Mouse (Mus musculus): ENCODE measurements around the gene Iah1. TPM values are rescaled to one million over a fixed set of nuclear protein-coding genes. Genes with fewer than 3 reads are reported as not detected.

Iah1 gene
- polyA plus RNA-seq, 1 experiment from 2014 or later = 45.1 TPM

- H3K4me1 ChIP-seq (replicated peaks; ENCODE audit: control insufficient read depth, insufficient read depth) = no peaks in the 10 kb centered on the region
- ATAC-seq (ENCODE audit: low FRiP score, low TSS enrichment) (no peak), DNase-seq (ENCODE audit: low spot score) (no peak)
- WGBS = 70% methylated on average over 10 of the region's 10 CpGs
- TF ChIP-seq EP300 (optimal IDR thresholded peaks at IDR 0.05) = no peak
- TF ChIP-seq CTCF (IDR thresholded peaks at IDR 0.05; ENCODE audit: low read depth) = no peak
- 0 out of 2 replicates have a peak overlapping the region, but pooled peaks have one; percentile 36 for H3K27ac ChIP-seq (replicated peaks)
- no peak overlapping the region for H3K4me3 ChIP-seq (ENCODE audit: low read depth, low read length)
- no peaks in the 10 kb centered on the region for H3K9me3 ChIP-seq (ENCODE audit: control insufficient read depth, low read length)
- H3K27me3 ChIP-seq (ENCODE audit: control insufficient read depth, insufficient read depth, low read length) = no peaks in the 10 kb centered on the region
- no peaks in the 10 kb centered on the region for H3K36me3 ChIP-seq (ENCODE audit: control insufficient read depth, insufficient read depth, low read length)
- H3K9ac ChIP-seq (ENCODE audit: low read length) = no peak overlapping the region
- H3K4me2 ChIP-seq (replicated peaks; ENCODE audit: low read depth) = no peak overlapping the region
Observed at GRCm38 (mm10) chr12:21364624-21365435, 48.6 kb downstream of the Iah1 start.

DNA sequence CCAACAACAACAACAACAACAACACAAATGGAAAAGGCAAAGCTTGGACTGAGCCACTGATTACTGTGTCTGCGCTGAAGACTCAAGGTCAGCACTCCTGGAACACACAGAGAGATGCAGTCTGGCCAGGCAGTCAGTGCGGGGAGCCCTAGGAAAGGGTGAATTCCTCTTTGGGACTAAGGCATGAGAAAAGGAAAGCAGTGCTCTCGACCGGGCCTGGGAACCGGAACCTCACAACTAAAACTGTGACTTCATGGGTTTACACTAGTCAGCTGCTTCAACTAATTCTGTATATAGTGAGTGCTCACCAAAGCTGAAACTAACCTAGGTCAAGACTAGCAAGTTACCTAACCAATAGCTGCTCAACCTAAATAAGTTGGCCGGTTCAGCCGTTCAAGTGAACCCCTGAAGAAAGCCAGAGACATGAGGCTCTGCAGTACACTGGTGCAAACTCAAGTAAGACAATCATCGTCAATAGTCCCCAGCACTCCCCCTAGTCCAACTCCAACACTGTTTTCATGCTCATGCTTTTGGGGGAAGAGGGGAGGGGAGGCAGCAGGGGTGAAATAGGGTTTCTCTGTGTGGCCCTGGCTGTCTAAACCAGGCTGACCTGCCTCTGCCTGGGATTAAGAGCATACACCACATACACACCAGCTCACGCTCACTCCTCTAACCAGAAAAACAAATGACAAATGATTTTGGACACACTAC, 52.3 kb downstream of the Iah1 start:
- H3K36me3 ChIP-seq (ENCODE audit: control insufficient read depth, insufficient read depth, low read length) = no peaks in the 10 kb centered on the region
- TF ChIP-seq EP300 (optimal IDR thresholded peaks at IDR 0.05) = no peak
- TF ChIP-seq CTCF (IDR thresholded peaks at IDR 0.05; ENCODE audit: low read depth) = no peak
- H3K9ac ChIP-seq (ENCODE audit: low read length) = no peak overlapping the region
- H3K4me2 ChIP-seq (replicated peaks; ENCODE audit: low read depth) = no peak overlapping the region
- no peak overlapping the region for H3K27ac ChIP-seq (replicated peaks)
- ATAC-seq (ENCODE audit: low FRiP score, low TSS enrichment) (no peak), DNase-seq (ENCODE audit: low spot score) (no peak)
- H3K4me3 ChIP-seq (ENCODE audit: low read depth, low read length) = no peak overlapping the region
- H3K9me3 ChIP-seq (ENCODE audit: control insufficient read depth, low read length) = no peaks in the 10 kb centered on the region
- H3K27me3 ChIP-seq (ENCODE audit: control insufficient read depth, insufficient read depth, low read length) = no peaks in the 10 kb centered on the region
- WGBS = 87% methylated on average over 9 of the region's 9 CpGs
- no peaks in the 10 kb centered on the region for H3K4me1 ChIP-seq (replicated peaks; ENCODE audit: control insufficient read depth, insufficient read depth)

DNA sequence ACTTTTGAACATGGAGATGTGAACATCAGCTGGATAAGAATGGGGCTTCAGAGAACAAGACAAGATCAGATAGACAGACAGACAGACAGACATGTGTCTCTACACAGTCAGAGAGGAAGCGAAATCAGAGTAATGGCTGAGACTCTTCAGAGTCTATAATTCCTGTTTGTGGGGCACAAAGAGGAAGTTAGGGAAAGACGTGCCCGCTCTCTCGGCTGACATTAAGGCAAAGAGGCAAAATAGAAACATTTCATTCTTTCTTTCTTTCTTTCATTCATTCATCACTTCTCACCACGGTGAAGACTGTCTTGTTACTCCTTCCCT, 52.9 kb downstream of the Iah1 start:
- TF ChIP-seq EP300 (optimal IDR thresholded peaks at IDR 0.05) (no peak), CTCF (IDR thresholded peaks at IDR 0.05; ENCODE audit: low read depth) (no peak)
- no peaks in the 10 kb centered on the region for H3K9me3 ChIP-seq (ENCODE audit: control insufficient read depth, low read length)
- DNase-seq (ENCODE audit: low spot score) (no peak), ATAC-seq (ENCODE audit: low FRiP score, low TSS enrichment) (no peak)
- H3K27me3 ChIP-seq (ENCODE audit: control insufficient read depth, insufficient read depth, low read length) = no peaks in the 10 kb centered on the region
- H3K9ac ChIP-seq (ENCODE audit: low read length) = no peak overlapping the region
- no peak overlapping the region for H3K4me2 ChIP-seq (replicated peaks; ENCODE audit: low read depth)
- H3K4me3 ChIP-seq (ENCODE audit: low read depth, low read length) = no peak overlapping the region
- 91% methylated on average over 5 of the region's 5 CpGs for WGBS
- no peaks in the 10 kb centered on the region for H3K36me3 ChIP-seq (ENCODE audit: control insufficient read depth, insufficient read depth, low read length)
- H3K4me1 ChIP-seq (replicated peaks; ENCODE audit: control insufficient read depth, insufficient read depth) = no peaks in the 10 kb centered on the region
- H3K27ac ChIP-seq (replicated peaks) = no peak overlapping the region

DNA sequence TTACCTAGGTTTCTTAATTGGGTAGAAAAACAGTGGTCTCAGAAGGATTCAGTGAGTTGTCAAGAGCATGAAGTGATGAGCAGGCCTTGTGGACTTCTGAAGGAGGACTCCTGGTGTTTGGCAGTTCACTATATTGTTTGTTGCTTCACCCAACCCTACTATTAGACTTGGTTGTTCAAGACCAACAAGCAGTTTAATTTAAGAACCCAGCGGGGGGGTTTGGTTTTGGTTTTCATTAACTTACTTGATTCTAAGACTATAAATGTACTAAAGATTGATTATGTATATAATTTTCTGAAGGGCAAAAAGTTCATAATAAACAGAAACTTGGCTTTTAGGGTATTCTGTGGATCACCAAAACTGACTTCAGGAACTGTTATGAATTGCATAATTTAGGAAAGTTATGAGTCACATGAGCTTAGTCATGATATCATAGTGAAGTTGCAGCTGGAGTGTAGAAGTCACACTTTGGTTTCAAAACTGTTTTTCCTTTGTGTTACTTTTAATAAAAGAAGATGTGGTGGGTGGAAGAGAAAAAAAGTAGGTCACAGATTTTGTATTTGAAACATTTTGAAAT, 53.9 kb downstream of the Iah1 start:
- H3K27me3 ChIP-seq (ENCODE audit: control insufficient read depth, insufficient read depth, low read length) = no peaks in the 10 kb centered on the region
- no peak overlapping the region for H3K9ac ChIP-seq (ENCODE audit: low read length)
- H3K9me3 ChIP-seq (ENCODE audit: control insufficient read depth, low read length) = no peaks in the 10 kb centered on the region
- no peaks in the 10 kb centered on the region for H3K36me3 ChIP-seq (ENCODE audit: control insufficient read depth, insufficient read depth, low read length)
- no peak overlapping the region for H3K4me2 ChIP-seq (replicated peaks; ENCODE audit: low read depth)
- 90% methylated on average over 1 of the region's 1 CpGs for WGBS
- no peak overlapping the region for H3K4me3 ChIP-seq (ENCODE audit: low read depth, low read length)
- no peaks in the 10 kb centered on the region for H3K4me1 ChIP-seq (replicated peaks; ENCODE audit: control insufficient read depth, insufficient read depth)
- no peak for TF ChIP-seq CTCF (IDR thresholded peaks at IDR 0.05; ENCODE audit: low read depth)
- TF ChIP-seq EP300 (optimal IDR thresholded peaks at IDR 0.05) = no peak
- DNase-seq (ENCODE audit: low spot score) (no peak), ATAC-seq (ENCODE audit: low FRiP score, low TSS enrichment) (no peak)
- H3K27ac ChIP-seq (replicated peaks) = no peak overlapping the region

- Histone ChIP-seq H3K9ac (ENCODE audit: low read length) (peak within 1 kb of the TSS; percentile 80), H3K4me2 (replicated peaks; ENCODE audit: low read depth) (peak within 1 kb of the TSS; percentile 82), H3K27me3 (ENCODE audit: control insufficient read depth, insufficient read depth, low read length) (no peaks in the 10 kb centered on the region), H3K9me3 (ENCODE audit: control insufficient read depth, low read length) (no peaks in the 10 kb centered on the region), H3K4me3 (ENCODE audit: low read depth, low read length) (peak within 1 kb of the TSS; percentile 73), H3K36me3 (ENCODE audit: control insufficient read depth, insufficient read depth, low read length) (no peaks in the 10 kb centered on the region), H3K4me1 (replicated peaks; ENCODE audit: control insufficient read depth, insufficient read depth) (no peaks in the 10 kb centered on the region), H3K27ac (replicated peaks) (peak within 1 kb of the TSS; percentile 92)
- peak; percentile 98 for ATAC-seq (ENCODE audit: low FRiP score, low TSS enrichment)
- TF ChIP-seq EP300 (optimal IDR thresholded peaks at IDR 0.05) (no peak), CTCF (IDR thresholded peaks at IDR 0.05; ENCODE audit: low read depth) (peak; percentile 82)
- DNase-seq (ENCODE audit: low spot score) = peak; percentile 97
- under 1% methylated on average over 54 of the region's 55 CpGs for WGBS
Observed at GRCm38 (mm10) chr12:21373100-21373819, 57.1 kb downstream of the Iah1 start, which contains the start of gene Adam17. Adam17 (minus strand) TSS chr12:21373632.

Other genes starting within 250 kb of the Iah1 start
- gene Cpsf3, start 31.0 kb upstream of the Iah1 start, polyA plus RNA-seq (2015; fragmentation: Nextera tagmentation; extraction: Ambion mirVana) = 45.2 and 48.1 TPM in 2 replicates
- gene Itgb1bp1, start 30.1 kb upstream of the Iah1 start, polyA plus RNA-seq (2015; fragmentation: Nextera tagmentation; extraction: Ambion mirVana) = 31.6 and 32.6 TPM in 2 replicates
- gene Adam17, start 57.2 kb downstream of the Iah1 start, polyA plus RNA-seq (2015; fragmentation: Nextera tagmentation; extraction: Ambion mirVana) = 16.2 and 16.9 TPM in 2 replicates
- gene Ywhaq, start 101.2 kb downstream of the Iah1 start, polyA plus RNA-seq (2015; fragmentation: Nextera tagmentation; extraction: Ambion mirVana) = 371 and 384 TPM in 2 replicates

Data from stomach, postnatal 0 days (tissue).